Mouse (Mus musculus) brain, adult 2 months (tissue): ENCODE data around the gene Spem2.

Experiments used
- DNase-seq: peaks from one replicate; pipeline ENCODE4 v3.0.0; 2011; ENCODE audit warnings: low read depth, low spot score

Gene Spem2

DNA sequence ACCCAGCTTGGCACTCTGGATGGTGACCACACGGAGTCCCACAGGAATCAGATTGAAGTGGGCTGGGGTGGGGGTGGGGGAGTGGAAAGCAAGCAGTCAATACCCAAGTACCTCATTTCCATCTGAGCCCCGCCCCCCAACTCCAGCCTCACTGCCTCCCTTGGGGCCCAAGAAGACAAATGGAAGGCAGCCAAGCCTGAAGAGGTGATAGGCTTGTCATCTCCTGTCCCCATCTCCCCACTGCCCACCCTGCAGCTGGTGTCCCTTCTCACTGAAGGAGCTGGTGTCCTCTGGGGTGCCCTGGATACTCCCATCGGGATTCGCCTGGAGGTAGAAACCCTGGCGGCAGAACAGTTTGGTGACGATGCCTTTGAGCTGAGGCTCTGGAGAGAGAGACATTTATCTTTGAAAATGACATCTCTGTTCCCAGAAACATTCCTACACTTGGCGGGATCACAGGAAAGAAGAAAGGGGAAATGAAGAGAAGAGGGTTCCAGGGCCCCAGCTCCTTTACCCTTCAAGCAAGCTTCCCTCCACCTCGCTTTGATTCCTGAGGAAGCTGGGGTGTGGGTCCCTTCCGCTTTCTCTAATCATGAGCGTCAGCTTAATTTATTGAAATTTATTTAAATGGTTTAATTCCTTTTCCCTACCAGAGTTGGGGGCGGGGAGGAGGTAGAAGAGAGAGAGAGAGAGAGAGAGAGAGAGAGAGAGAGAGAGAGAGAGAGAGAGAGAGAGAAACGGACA, 18.7 kb downstream of the Spem2 start:
- no peak for DNase-seq

- no peak for DNase-seq
These were observed 20.3 kb downstream of the Spem2 start for GRCm38 (mm10) chr11:69797924-69798323.

DNA sequence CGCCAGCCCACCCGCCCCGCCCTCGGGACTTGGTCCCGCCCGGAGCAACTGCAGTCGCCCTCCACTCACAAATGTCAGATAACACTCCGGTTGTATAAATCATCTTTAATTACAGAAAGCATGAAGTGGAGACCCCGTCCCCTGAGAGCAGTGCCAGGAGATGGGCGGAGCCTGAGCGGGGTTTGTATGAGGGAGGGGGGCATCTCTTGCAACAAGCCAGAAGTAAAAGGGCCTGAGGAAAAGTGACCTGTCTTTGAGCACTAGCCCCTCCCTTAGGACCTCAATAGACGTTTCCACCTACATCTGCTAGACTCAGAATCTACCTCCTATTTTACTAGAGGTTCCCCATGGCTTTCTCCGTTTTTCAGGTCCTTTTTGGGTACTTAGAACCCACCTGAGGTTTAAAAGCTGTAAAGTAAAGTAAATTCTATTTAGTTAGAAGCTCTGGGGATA, 22.3 kb downstream of the Spem2 start:
- DNase-seq: no peak

DNA sequence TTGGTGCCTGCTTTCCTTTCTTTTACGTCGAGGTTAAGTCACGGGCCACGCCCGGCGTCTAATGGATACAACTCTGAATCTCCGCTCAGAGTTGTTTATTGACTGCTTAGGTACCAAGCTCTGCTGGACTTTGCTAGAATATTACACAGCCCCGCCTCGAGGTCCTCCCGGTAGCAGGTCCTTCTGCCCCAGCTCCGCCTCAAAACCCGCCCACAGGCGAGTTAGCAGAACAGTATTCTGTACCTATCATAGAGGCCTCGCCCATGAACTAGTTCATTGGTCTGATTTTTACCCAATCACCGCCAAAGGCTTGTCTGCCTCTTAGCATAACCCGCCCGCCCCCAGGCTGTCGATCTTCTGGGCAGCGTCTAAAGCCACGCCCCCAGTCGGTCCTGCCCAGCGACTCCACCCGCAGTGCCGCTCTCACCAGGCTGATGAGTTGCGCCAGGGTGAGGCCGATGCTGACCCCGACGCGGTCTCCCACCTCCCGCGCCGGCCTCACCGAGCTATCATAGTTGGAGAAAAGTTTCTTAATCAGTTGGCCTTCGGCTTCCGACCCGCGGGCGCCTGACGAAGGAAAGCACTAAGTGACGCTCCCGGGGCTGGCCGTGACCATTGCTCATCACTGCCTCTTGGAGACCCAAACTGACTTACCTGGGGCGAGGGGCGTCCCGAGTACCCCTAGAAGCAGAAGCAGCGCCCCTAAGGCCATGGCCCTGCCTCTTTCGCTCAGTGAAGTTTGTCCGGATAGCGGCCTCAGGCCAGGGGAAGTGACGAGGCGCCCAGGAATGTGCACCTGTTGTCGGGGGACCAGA, 22.9 kb downstream of the Spem2 start, which contains the start of gene Chrnb1:
Gene Chrnb1, minus strand, starts transcription at position 776 of the 815 bp plus-strand sequence.
- DNase-seq: peak; percentile 97

- no peak for DNase-seq
These were observed 24.8 kb downstream of the Spem2 start for GRCm38 (mm10) chr11:69793429-69793828.

GRCm38 (mm10) chr11:69791420-69791819, 26.8 kb downstream of the Spem2 start:
- peak; percentile 73 for DNase-seq

DNA sequence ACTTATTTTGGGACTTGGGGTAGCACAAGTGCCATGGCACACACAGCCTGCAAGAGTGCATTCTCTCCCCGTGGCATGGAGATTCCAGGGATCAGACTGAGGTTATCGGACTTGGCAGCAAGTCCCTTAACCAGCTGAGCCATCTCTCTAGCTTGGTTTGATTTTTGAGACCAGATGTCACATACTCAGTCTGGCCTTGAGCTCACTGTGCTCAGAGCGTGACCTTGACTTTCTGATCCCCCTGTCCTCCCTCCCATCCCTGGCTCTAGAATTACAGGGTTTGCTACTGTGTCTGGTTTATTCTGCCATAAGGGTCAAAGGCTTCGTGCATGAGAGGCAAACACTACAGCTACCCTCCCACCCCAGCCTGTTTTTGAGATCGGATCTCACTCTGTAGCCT, 28.8 kb downstream of the Spem2 start:
- no peak for DNase-seq

DNA sequence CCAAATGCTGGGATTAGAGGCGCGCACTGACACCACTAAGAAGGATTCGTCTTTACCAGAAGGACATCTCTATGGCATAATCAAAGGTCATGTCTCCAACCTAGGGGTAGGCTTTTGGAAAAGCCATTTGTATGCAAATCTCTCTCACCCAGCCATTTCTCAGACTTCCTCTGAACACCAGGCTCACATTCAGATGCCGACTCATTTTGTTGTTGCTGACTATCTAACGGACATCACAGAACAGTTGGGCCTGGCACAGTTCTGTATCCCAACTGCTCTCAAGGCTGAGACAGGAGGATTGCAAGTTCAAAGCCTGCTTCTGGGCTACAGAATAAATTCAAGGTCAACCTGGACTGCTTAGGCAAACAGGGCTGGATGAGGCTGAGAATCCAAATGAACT, 31.0 kb downstream of the Spem2 start:
- DNase-seq: no peak

- no peak for DNase-seq
These were observed 33.4 kb downstream of the Spem2 start for GRCm38 (mm10) chr11:69784793-69785272.

DNA sequence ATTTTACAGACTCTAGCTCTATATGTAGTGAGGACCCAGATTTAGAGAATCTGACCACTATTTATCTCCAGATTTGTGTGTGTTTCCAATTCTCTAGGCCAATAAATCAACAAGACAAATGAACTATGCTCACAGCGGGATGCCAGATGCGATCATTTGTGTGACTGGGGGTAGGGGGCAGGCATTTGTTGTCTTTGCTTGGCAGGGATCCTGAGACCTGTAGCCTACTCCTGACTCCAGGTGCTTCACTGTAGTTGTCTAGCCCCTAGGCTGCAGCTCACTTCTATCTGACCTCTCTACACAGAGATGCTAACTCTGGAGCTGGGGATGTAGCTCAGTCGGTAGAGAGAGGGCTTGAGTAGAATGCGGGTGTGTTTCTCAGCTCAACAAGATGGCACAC, 36.4 kb downstream of the Spem2 start:
- no peak for DNase-seq

- no peak for DNase-seq
These were observed 39.3 kb downstream of the Spem2 start for GRCm38 (mm10) chr11:69778985-69779384.

DNA sequence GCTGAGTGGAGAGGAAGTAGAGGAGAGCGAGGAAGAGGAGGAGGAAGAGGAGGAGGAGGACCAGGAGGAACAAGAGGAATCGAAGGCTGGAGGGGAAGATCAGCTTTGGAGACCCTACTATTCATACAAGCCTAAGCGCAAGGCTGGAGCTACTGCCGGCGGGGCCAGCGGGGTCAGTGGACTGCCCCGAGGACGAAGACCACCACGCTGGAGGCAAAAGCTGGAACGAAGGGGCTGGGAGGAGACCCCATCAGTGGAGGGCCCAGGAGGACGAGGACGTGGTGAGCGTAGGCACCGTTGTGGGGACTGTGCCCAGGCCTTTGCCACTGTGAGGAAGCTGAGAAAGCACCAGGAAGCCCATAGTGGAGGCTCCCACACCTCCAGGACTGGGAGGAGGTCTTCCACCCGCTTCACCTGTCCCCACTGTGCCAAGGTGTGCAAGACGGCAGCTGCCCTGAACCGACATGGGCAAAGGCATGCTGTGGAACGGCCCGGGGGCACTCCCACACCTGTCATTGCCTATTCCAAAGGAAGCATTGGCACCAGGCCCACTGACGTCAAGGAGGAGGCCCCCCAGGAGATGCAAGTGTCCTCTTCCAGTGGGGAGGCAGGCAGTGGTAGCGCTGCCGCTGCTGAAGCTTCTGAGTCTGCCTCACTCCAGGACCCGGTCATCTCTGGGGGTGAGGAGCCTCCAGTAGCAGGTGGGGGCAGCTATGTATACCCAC, 39.8 kb downstream of the Spem2 start:
- peak; percentile 42 for DNase-seq

DNA sequence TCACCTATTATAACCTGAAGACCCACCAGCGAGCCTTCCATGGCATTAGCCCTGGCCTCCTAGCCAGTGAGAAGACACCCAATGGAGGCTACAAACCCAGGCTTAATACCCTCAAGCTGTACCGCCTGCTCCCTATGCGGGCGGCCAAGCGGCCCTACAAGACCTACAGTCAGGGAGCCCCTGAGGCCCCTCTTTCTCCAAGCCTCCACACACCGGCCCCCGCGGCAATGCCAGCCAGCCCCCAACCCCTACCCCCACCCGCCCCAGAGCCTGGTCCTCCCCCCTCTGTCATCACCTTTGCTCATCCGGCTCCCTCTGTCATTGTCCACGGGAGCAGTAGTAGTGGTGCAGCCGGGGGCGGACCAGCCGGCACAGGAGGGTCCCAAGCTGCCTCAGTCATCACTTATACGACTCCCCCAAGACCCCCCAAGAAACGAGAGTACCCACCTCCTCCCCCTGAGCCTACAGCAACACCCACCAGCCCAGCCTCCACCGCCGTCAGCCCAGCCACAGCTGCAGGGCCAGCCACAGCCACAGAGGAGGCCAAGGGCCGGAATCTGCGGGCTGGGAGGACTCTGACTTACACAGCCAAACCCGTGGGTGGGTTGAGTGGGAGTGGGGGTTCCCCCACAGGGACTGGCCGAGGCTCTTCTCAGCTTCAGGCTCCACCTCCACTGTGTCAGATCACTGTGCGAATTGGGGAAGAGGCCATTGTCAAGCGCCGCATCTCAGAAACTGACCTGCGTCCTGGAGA, 40.6 kb downstream of the Spem2 start:
- no peak for DNase-seq

DNA sequence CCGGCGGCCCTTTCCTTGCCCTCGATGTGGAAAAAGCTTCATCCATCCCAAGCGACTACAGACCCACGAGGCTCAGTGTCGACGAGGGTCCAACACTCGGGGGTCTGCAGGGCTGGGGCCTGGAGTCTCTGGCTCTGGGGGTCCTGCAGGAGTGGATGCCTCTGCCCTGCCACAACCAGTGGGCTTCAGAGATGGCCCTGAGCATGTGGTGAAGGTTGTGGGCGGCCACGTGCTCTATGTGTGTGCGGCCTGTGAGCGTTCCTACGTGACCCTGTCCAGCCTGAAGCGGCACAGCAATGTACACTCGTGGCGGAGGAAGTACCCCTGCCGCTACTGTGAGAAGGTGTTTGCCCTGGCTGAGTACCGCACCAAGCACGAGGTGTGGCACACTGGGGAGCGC, 41.8 kb downstream of the Spem2 start:
- no peak for DNase-seq

GRCm38 (mm10) chr11:69775716-69776115, 42.5 kb downstream of the Spem2 start:
- DNase-seq: no peak

DNA sequence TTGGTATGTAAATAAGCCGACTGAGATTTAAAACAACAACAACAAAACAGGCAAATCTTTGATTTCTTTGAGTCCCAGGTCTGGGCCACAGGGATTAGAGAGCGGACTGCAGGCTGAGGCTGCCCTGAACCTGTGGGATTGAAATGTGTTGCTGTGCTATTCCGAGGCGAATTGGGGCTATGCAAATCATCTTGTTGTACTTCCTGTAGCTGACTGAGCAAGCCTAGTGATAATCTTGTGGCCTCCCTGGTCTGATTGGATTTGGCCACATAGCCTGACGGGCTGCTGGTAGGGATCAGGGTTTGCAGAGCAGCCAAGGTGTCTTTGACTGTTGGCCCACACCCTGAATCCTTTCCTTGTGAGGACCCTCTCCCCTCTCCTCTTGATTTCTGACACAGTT, 43.3 kb downstream of the Spem2 start:
- DNase-seq: no peak

DNA sequence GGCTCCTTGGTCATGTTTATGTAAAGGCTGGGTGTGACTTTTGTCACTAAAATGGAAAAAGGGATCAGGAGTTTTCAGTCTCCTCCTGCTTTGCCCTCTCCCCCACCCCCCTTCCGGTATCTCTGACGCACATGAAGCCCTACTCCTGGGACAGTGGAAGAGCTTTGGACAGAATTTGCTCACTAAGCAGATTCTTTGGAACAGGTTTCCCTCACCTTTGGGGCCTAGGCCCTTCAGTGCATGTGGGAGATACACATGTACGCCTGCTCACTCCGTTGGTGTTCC, 50.7 kb downstream of the Spem2 start:
- peak; percentile 38 for DNase-seq

- peak; percentile 48 for DNase-seq
These were observed 51.2 kb downstream of the Spem2 start for GRCm38 (mm10) chr11:69766872-69767624.
